Mouse (Mus musculus) heart, embryonic 16.5 days (tissue): ENCODE measurements around the gene Wrap73. TPM values are rescaled to one million over a fixed set of nuclear protein-coding genes. Genes with fewer than 3 reads are reported as not detected.

ENCODE experiments used
- ATAC-seq: fragments of 200-750 bp; cut with Nextera tagmentation; replicated peaks from 2 replicates; pipeline ENCODE4 v1.8.0; 2017; ENCODE audit warnings: moderate number of reproducible peaks; ENCODE audit not compliant: insufficient read depth, low FRiP score; ENCODE audit errors: extremely low read depth
- H3K27ac ChIP-seq: fragments of 300-500 bp; sonication (generic); 2 replicates; pipeline ENCODE4 v1.5.1; 2014; ENCODE audit warnings: mild to moderate bottlenecking, low read length, control low read depth, moderate library complexity
- H3K27me3 ChIP-seq: fragments of 300-500 bp; sonication (generic); 2 replicates; pipeline ENCODE4 v1.6.1; 2014; ENCODE audit warnings: low read length, mixed read lengths; ENCODE audit not compliant: control insufficient read depth, insufficient read depth
- H3K36me3 ChIP-seq: fragments of 300-500 bp; sonication (generic); 2 replicates; pipeline ENCODE4 v1.6.1; 2014; ENCODE audit not compliant: control insufficient read depth, insufficient read depth
- H3K4me1 ChIP-seq: fragments of 300-500 bp; sonication (generic); 2 replicates; pipeline ENCODE4 v1.6.1; 2014; ENCODE audit warnings: low read length, mixed read lengths; ENCODE audit not compliant: control insufficient read depth, insufficient read depth
- H3K4me2 ChIP-seq: fragments of 300-500 bp; sonication (generic); 2 replicates; pipeline ENCODE4 v1.6.1; 2014; ENCODE audit warnings: low read depth, mild to moderate bottlenecking, control low read depth, low read length
- H3K4me3 ChIP-seq: fragments of 300-500 bp; sonication (generic); 2 replicates; pipeline ENCODE4 v1.5.1; 2014; ENCODE audit warnings: mild to moderate bottlenecking, control low read depth, low read length
- H3K9ac ChIP-seq: fragments of 300-500 bp; sonication (generic); 2 replicates; pipeline ENCODE4 v1.6.1; 2014; ENCODE audit warnings: low read length, control low read depth
- H3K9me3 ChIP-seq: fragments of 300-500 bp; sonication (generic); replicated peaks from 2 replicates; pipeline ENCODE4 v1.6.1; 2016; ENCODE audit warnings: low read length; ENCODE audit not compliant: control insufficient read depth
- WGBS: fragments of 180-500 bp; shearing (Covaris S2); extraction: QIAGEN DNeasy Blood & Tissue Kit; methylation state at CpG from one replicate; pipeline ENCODE4 v1.1.7; 2014; 5-methylcytosine and 5-hydroxymethylcytosine counted together
- polyA plus RNA-seq: library from polyadenylated mRNA; unstranded; fragments of >200 nt; fragmentation: Nextera tagmentation; extraction: Ambion mirVana; gene quantifications from 2 replicates; pipeline ENCODE4 v1.2.1, GENCODE M21; 2015

Wrap73 gene
- polyA plus RNA-seq, result 23.5 and 24.4 TPM in 2 replicates

GRCm38 (mm10) chr4:154142211-154143040 lies at the start of gene Wrap73:
Wrap73 (plus strand) TSS chr4:154142372.
- WGBS, result 2% methylated on average over 49 of the region's 49 CpGs
- H3K27ac ChIP-seq, result peak within 1 kb of the TSS; percentile 86
- H3K4me3 ChIP-seq, result peak within 1 kb of the TSS; percentile 94
- peak within 1 kb of the TSS; percentile 81 for H3K4me2 ChIP-seq
- H3K9me3 ChIP-seq, result no peaks in the 10 kb centered on the region
- peaks cover 42% of the 10 kb centered on the region for H3K27me3 ChIP-seq
- peak; percentile 92 for ATAC-seq
- peaks cover 24% of the 10 kb centered on the region for H3K4me1 ChIP-seq
- peaks cover 7% of the 10 kb centered on the region; the same call in 1 of the 2 replicates for H3K36me3 ChIP-seq
- H3K9ac ChIP-seq, result peak within 1 kb of the TSS; percentile 93

DNA sequence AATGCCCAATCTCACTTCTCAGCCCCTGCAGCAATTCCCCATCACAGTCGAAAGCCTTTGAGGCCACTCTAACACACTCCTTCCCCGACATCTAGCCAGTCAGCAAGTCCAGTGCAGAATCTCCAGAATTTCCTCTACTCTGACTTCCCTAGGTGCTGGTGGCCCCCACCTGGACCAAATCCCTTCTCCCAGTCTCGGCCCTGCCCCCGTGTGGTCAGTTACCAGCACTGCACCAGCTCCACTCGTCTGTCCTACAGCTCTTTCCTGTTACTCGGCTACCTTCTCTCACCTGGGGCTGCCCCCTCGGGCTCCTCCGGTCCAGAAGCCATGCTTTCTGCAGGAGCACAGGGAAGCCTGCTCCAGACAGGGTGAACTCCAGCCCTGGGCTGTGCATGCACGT lies 49.0 kb upstream of the Wrap73 start:
- no peak overlapping the region for H3K4me2 ChIP-seq
- no peaks in the 10 kb centered on the region for H3K9me3 ChIP-seq
- no peaks in the 10 kb centered on the region for H3K4me1 ChIP-seq
- no peak for ATAC-seq
- H3K36me3 ChIP-seq, result no peaks in the 10 kb centered on the region
- peaks cover 29% of the 10 kb centered on the region for H3K27me3 ChIP-seq
- no peak overlapping the region for H3K27ac ChIP-seq
- no peak overlapping the region for H3K9ac ChIP-seq
- 23% methylated on average over 9 of the region's 9 CpGs for WGBS
- H3K4me3 ChIP-seq, result no peak overlapping the region

- no peak overlapping the region for H3K4me3 ChIP-seq
- WGBS, result 24% methylated on average over 6 of the region's 6 CpGs
These were observed 46.1 kb upstream of the Wrap73 start for GRCm38 (mm10) chr4:154096111-154096510.

DNA sequence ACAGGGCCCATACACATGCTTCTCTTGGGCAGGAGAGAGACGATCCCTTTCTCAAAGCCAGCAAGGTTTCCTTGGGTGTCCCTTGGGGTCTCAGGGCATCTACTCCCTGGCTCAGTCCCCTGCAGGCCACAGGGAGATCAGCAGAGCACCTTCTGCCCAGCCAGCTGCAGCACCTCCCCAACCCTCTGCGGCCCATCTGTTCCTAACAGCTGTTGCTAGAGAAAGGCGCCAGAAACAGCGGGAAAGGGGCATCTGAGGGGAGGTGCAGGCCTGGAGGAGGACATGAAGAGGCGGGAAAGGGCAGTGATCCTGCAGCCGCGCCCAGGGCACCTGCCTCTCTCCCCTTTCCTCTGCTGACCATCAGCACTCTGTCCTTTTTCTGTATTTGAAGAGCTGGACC lies 42.8 kb upstream of the Wrap73 start:
- Histone ChIP-seq H3K4me3 (no peak overlapping the region), H3K27me3 (peaks cover 48% of the 10 kb centered on the region), H3K36me3 (no peaks in the 10 kb centered on the region), H3K4me2 (no peak overlapping the region), H3K27ac (no peak overlapping the region), H3K9ac (no peak overlapping the region), H3K4me1 (no peaks in the 10 kb centered on the region), H3K9me3 (no peaks in the 10 kb centered on the region)
- ATAC-seq, result no peak
- WGBS, result 37% methylated on average over 7 of the region's 7 CpGs

More at GRCm38 (mm10) chr4:154096111-154096510, 46.1 kb upstream of the Wrap73 start:
- no peak overlapping the region for H3K27ac ChIP-seq
- no peak for ATAC-seq
- no peaks in the 10 kb centered on the region for H3K9me3 ChIP-seq
- no peak overlapping the region for H3K4me2 ChIP-seq
- no peaks in the 10 kb centered on the region for H3K36me3 ChIP-seq
- H3K9ac ChIP-seq, result no peak overlapping the region
- H3K27me3 ChIP-seq, result peaks cover 37% of the 10 kb centered on the region
- no peaks in the 10 kb centered on the region for H3K4me1 ChIP-seq

DNA sequence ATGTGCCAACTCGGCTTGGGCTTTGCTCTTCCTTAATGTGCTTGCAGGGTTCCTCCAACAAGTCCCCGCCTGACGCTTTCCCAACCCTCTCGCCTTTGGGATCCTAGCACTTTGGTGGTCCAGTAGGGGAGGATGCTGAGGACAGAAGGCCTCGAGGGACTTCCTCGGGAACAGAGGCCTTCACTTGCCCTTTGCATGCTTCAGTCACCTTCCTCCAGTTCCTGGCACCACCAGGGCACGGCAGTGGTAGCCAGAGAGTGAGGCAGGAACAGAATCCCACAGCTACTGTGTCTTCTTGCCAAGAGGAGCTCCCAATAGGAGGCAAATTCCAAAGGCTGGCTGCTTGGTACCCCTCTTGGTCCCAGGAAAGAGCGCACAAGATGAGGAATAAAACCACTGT lies 38.8 kb upstream of the Wrap73 start:
- Histone ChIP-seq H3K9me3 (no peaks in the 10 kb centered on the region), H3K27ac (no peak overlapping the region), H3K27me3 (peaks cover 37% of the 10 kb centered on the region), H3K9ac (no peak overlapping the region), H3K4me3 (no peak overlapping the region), H3K36me3 (no peaks in the 10 kb centered on the region), H3K4me2 (no peak overlapping the region), H3K4me1 (peaks cover 2% of the 10 kb centered on the region; the same call in 1 of the 2 replicates)
- 58% methylated on average over 8 of the region's 8 CpGs for WGBS
- no peak for ATAC-seq

- Histone ChIP-seq H3K4me3 (no peak overlapping the region), H3K4me1 (peaks cover 2% of the 10 kb centered on the region; the same call in 1 of the 2 replicates), H3K4me2 (no peak overlapping the region), H3K36me3 (no peaks in the 10 kb centered on the region), H3K27me3 (peaks cover 37% of the 10 kb centered on the region), H3K27ac (no peak overlapping the region), H3K9me3 (no peaks in the 10 kb centered on the region), H3K9ac (no peak overlapping the region)
- 80% methylated on average over 10 of the region's 10 CpGs for WGBS
- no peak for ATAC-seq
These were observed 38.3 kb upstream of the Wrap73 start for GRCm38 (mm10) chr4:154103912-154104311.

GRCm38 (mm10) chr4:154105381-154106001 lies 36.7 kb upstream of the Wrap73 start:
- Histone ChIP-seq H3K36me3 (no peaks in the 10 kb centered on the region), H3K27me3 (peaks cover 31% of the 10 kb centered on the region), H3K4me3 (peak overlapping the region; percentile 17; the same call in 1 of the 2 replicates), H3K4me2 (peak overlapping the region; percentile 48), H3K9ac (no peak overlapping the region), H3K4me1 (peaks cover 2% of the 10 kb centered on the region; the same call in 1 of the 2 replicates), H3K9me3 (no peaks in the 10 kb centered on the region), H3K27ac (no peak overlapping the region)
- ATAC-seq, result no peak
- 36% methylated on average over 20 of the region's 20 CpGs for WGBS

DNA sequence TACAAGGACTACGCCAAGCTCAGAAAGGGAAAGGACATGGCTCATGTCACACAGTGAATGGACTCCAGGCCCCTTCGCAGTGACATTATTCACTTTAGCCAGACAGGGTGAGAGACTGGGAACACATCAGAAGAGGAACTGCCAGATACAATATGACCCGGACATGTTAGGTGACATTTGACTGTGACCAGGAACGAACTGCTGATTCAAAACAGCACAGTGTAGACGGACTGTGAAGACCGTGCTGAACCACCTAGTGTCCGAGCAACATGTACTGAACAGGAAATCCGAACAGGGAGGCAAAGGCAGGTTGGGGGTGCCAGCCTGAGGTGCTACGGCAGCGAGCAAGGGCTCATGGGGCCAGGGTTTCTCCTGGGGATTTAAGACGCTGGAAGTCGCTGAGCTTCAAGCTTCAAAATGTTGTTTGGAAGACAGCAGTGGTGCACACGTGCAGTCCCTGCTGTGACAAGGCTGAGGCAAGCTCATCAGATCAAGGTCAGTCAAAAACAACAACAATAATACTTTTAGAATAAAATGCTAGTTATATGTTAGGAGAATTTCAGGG lies 35.6 kb upstream of the Wrap73 start:
- ATAC-seq, result no peak
- H3K4me3 ChIP-seq, result no peak overlapping the region
- 67% methylated on average over 13 of the region's 13 CpGs for WGBS
- H3K9ac ChIP-seq, result no peak overlapping the region
- H3K36me3 ChIP-seq, result no peaks in the 10 kb centered on the region
- no peaks in the 10 kb centered on the region for H3K9me3 ChIP-seq
- peaks cover 28% of the 10 kb centered on the region for H3K27me3 ChIP-seq
- H3K4me2 ChIP-seq, result no peak overlapping the region
- H3K27ac ChIP-seq, result no peak overlapping the region
- peaks cover 2% of the 10 kb centered on the region; the same call in 1 of the 2 replicates for H3K4me1 ChIP-seq
